Mouse (Mus musculus) megakaryocyte, embryonic 14.5 days (primary cell): Measurements from ENCODE around the gene Rps21.

Experiments
- FLI1 ChIP-seq: IDR thresholded peaks from 2 replicates; pipeline ENCODE4 v1.6.1; 2012; ENCODE audit warnings: low read length, inconsistent platforms, mixed read lengths
- GATA1 ChIP-seq: IDR thresholded peaks from 3 replicates; pipeline ENCODE4 v1.6.1; 2012; ENCODE audit warnings: mixed read lengths, low read length, inconsistent platforms, borderline replicate concordance

GRCm38 (mm10) chr2:180292026-180292425 lies 34.8 kb downstream of the Rps21 start:
- TF ChIP-seq GATA1, result no peak
- no peak for TF ChIP-seq FLI1
